Mouse (Mus musculus) midbrain, embryonic 10.5 days (tissue): ENCODE measurements around the gene 4930518I15Rik. TPM values are rescaled to one million over a fixed set of nuclear protein-coding genes. Genes with fewer than 3 reads are reported as not detected.
"Not testable (repeated sequence)": the region's sequence is repeated elsewhere in the genome, so short reads cannot be mapped to it uniquely, and the experiment has no call there.

Experiments
- DNase-seq: peaks from one replicate; pipeline ENCODE4 v3.0.0-alpha.2; 2017; ENCODE audit warnings: low spot score
- H3K27ac ChIP-seq: fragments of 300-500 bp; sonication (generic); replicated peaks from 2 replicates; pipeline ENCODE4 v1.5.1; 2016; ENCODE audit warnings: mild to moderate bottlenecking
- H3K27me3 ChIP-seq: fragments of 300-500 bp; sonication (generic); 2 replicates; pipeline ENCODE4 v1.6.1; 2016; ENCODE audit warnings: low read depth, mild to moderate bottlenecking; ENCODE audit not compliant: poor library complexity, severe bottlenecking
- H3K36me3 ChIP-seq: fragments of 300-500 bp; sonication (generic); 2 replicates; pipeline ENCODE4 v1.6.1; 2016; ENCODE audit warnings: mild to moderate bottlenecking, moderate library complexity
- H3K4me1 ChIP-seq: fragments of 300-500 bp; sonication (generic); 2 replicates; pipeline ENCODE4 v1.6.1; 2016
- H3K4me3 ChIP-seq: fragments of 300-500 bp; sonication (generic); 2 replicates; pipeline ENCODE4 v1.5.1; 2016; ENCODE audit warnings: mild to moderate bottlenecking, moderate library complexity
- H3K9me3 ChIP-seq: fragments of 300-500 bp; sonication (generic); replicated peaks from 2 replicates; pipeline ENCODE4 v1.6.1; 2016; ENCODE audit warnings: mild to moderate bottlenecking
- WGBS: fragments of 180-500 bp; shearing (Covaris S2); methylation state at CpG from one replicate; pipeline ENCODE4 v1.1.7; 2016; 5-methylcytosine and 5-hydroxymethylcytosine counted together
- polyA plus RNA-seq: library from polyadenylated mRNA; unstranded; fragments of >200 nt; fragmentation: Nextera tagmentation; extraction: Ambion mirVana; gene quantifications from 2 replicates; pipeline ENCODE4 v1.2.1, GENCODE M21; 2016

Gene 4930518I15Rik
- polyA plus RNA-seq, 1 experiment from 2014 or later: 8.8 TPM

GRCm38 (mm10) chr2:156892240-156892639 is 34.5 kb upstream of the 4930518I15Rik start:
- H3K27me3 ChIP-seq: no peaks in the 10 kb centered on the region
- H3K9me3 ChIP-seq: no peaks in the 10 kb centered on the region
- no peak overlapping the region for H3K4me3 ChIP-seq
- DNase-seq: peak; percentile 28
- 57% methylated on average over 3 of the region's 3 CpGs for WGBS
- peaks cover 13% of the 10 kb centered on the region for H3K4me1 ChIP-seq
- no peaks in the 10 kb centered on the region for H3K36me3 ChIP-seq
- no peak overlapping the region for H3K27ac ChIP-seq

GRCm38 (mm10) chr2:156888490-156888889 is 30.7 kb upstream of the 4930518I15Rik start:
- no peaks in the 10 kb centered on the region for H3K9me3 ChIP-seq
- peaks cover 13% of the 10 kb centered on the region for H3K4me1 ChIP-seq
- no peak overlapping the region for H3K27ac ChIP-seq
- H3K27me3 ChIP-seq: no peaks in the 10 kb centered on the region
- H3K4me3 ChIP-seq: no peak overlapping the region
- no peak for DNase-seq
- H3K36me3 ChIP-seq: no peaks in the 10 kb centered on the region
- 72% methylated on average over 3 of the region's 3 CpGs for WGBS

- H3K27me3 ChIP-seq: no peaks in the 10 kb centered on the region
- 73% methylated on average over 6 of the region's 6 CpGs for WGBS
Measured at GRCm38 (mm10) chr2:156887017-156887416, 29.3 kb upstream of the 4930518I15Rik start, which contains the start of gene Sla2. Sla2 (minus strand) TSS chr2:156887192.

GRCm38 (mm10) chr2:156886084-156886631 is 28.4 kb upstream of the 4930518I15Rik start:
- Histone ChIP-seq H3K4me1 (no peaks in the 10 kb centered on the region), H3K27me3 (no peaks in the 10 kb centered on the region), H3K4me3 (no peak overlapping the region), H3K36me3 (no peaks in the 10 kb centered on the region), H3K27ac (no peak overlapping the region), H3K9me3 (no peaks in the 10 kb centered on the region)
- DNase-seq: no peak
- WGBS: 80% methylated on average over 10 of the region's 10 CpGs

More at GRCm38 (mm10) chr2:156887017-156887416, 29.3 kb upstream of the 4930518I15Rik start, which contains the start of gene Sla2:
- Histone ChIP-seq H3K36me3 (no peaks in the 10 kb centered on the region), H3K27ac (no peak within 1 kb of the TSS), H3K4me1 (peaks cover 3% of the 10 kb centered on the region), H3K9me3 (no peaks in the 10 kb centered on the region), H3K4me3 (no peak within 1 kb of the TSS)
- DNase-seq: no peak

- not testable (repeated sequence) for H3K4me1 ChIP-seq, H3K36me3 ChIP-seq, H3K27me3 ChIP-seq, DNase-seq, H3K9me3 ChIP-seq, H3K4me3 ChIP-seq, H3K27ac ChIP-seq
- WGBS: 69% methylated on average over 2 of the region's 2 CpGs
Measured at GRCm38 (mm10) chr2:156885666-156886065, 27.9 kb upstream of the 4930518I15Rik start.

GRCm38 (mm10) chr2:156884396-156885211 is 26.9 kb upstream of the 4930518I15Rik start:
- Histone ChIP-seq H3K27ac (no peak overlapping the region), H3K9me3 (no peaks in the 10 kb centered on the region), H3K36me3 (no peaks in the 10 kb centered on the region), H3K4me1 (no peaks in the 10 kb centered on the region), H3K4me3 (no peak overlapping the region), H3K27me3 (no peaks in the 10 kb centered on the region)
- 93% methylated on average over 10 of the region's 10 CpGs for WGBS
- no peak for DNase-seq

GRCm38 (mm10) chr2:156882431-156883001 is 24.8 kb upstream of the 4930518I15Rik start:
- no peak for DNase-seq
- Histone ChIP-seq H3K4me1 (no peaks in the 10 kb centered on the region), H3K9me3 (no peaks in the 10 kb centered on the region), H3K27me3 (no peaks in the 10 kb centered on the region), H3K27ac (no peak overlapping the region), H3K36me3 (no peaks in the 10 kb centered on the region), H3K4me3 (no peak overlapping the region)
- 46% methylated on average over 10 of the region's 10 CpGs for WGBS

- H3K36me3 ChIP-seq: peaks cover 12% of the 10 kb centered on the region
- no peak overlapping the region for H3K4me3 ChIP-seq
- DNase-seq: no peak
- WGBS: 84% methylated on average over 3 of the region's 3 CpGs
- H3K27ac ChIP-seq: no peak overlapping the region
- no peaks in the 10 kb centered on the region for H3K27me3 ChIP-seq
- no peaks in the 10 kb centered on the region for H3K9me3 ChIP-seq
- H3K4me1 ChIP-seq: no peaks in the 10 kb centered on the region
Measured at GRCm38 (mm10) chr2:156879541-156879940, 21.8 kb upstream of the 4930518I15Rik start.

- H3K36me3 ChIP-seq: peaks cover 30% of the 10 kb centered on the region
- no peaks in the 10 kb centered on the region for H3K9me3 ChIP-seq
- H3K4me3 ChIP-seq: no peak overlapping the region
- WGBS: 71% methylated on average over 9 of the region's 9 CpGs
- no peaks in the 10 kb centered on the region for H3K27me3 ChIP-seq
- no peak overlapping the region for H3K27ac ChIP-seq
- H3K4me1 ChIP-seq: no peaks in the 10 kb centered on the region
- no peak for DNase-seq
Measured at GRCm38 (mm10) chr2:156877726-156878125, 20.0 kb upstream of the 4930518I15Rik start.

GRCm38 (mm10) chr2:156874760-156875510 is 17.2 kb upstream of the 4930518I15Rik start:
- Histone ChIP-seq H3K27ac (no peak overlapping the region), H3K4me3 (no peak overlapping the region), H3K27me3 (no peaks in the 10 kb centered on the region), H3K36me3 (peaks cover 58% of the 10 kb centered on the region), H3K9me3 (no peaks in the 10 kb centered on the region), H3K4me1 (no peaks in the 10 kb centered on the region)
- WGBS: 95% methylated on average over 4 of the region's 4 CpGs
- no peak for DNase-seq

- no peaks in the 10 kb centered on the region for H3K4me1 ChIP-seq
- H3K36me3 ChIP-seq: peaks cover 65% of the 10 kb centered on the region
- DNase-seq: no peak
- 93% methylated on average over 8 of the region's 8 CpGs for WGBS
- H3K27ac ChIP-seq: no peak overlapping the region
- no peaks in the 10 kb centered on the region for H3K9me3 ChIP-seq
- no peaks in the 10 kb centered on the region for H3K27me3 ChIP-seq
- no peak overlapping the region for H3K4me3 ChIP-seq
Measured at GRCm38 (mm10) chr2:156874047-156874759, 16.5 kb upstream of the 4930518I15Rik start.

GRCm38 (mm10) chr2:156873629-156874028 is 15.9 kb upstream of the 4930518I15Rik start:
- Histone ChIP-seq H3K4me3 (no peak overlapping the region), H3K27me3 (no peaks in the 10 kb centered on the region), H3K36me3 (peaks cover 71% of the 10 kb centered on the region), H3K4me1 (no peaks in the 10 kb centered on the region), H3K9me3 (no peaks in the 10 kb centered on the region), H3K27ac (no peak overlapping the region)
- DNase-seq: peak; percentile 60
- whole genome bisulfite sequencing: 42% methylated on average over 5 of the region's 5 CpGs
